Mouse (Mus musculus) adrenal gland, postnatal 14 days (tissue): ENCODE measurements around the gene Grm4. TPM values are rescaled to one million over a fixed set of nuclear protein-coding genes. Genes with fewer than 3 reads are reported as not detected.
A peak's percentile ranks its signal among the peaks of the same experiment; 100 is the strongest.

Source experiments
- DNase-seq: peaks from one replicate; pipeline ENCODE4 v3.0.0; 2021; ENCODE audit warnings: mixed read lengths
- long read RNA-seq, 2 experiments: library from polyadenylated mRNA; stranded (forward); transcript quantifications; one replicate each; pipeline ENCODE4 v2.0.0; 2021
- total RNA-seq: library from RNA; stranded (reverse); gene quantifications from 2 replicates; pipeline ENCODE4 v1.2.3, GENCODE M21; 2021

Grm4 gene
- 3.9 and 4.5 TPM in 2 replicates for total RNA-seq
- long read RNA-seq, experiment 1, full-length matches to known transcripts, result 1 of 3 reads
- long read RNA-seq, experiment 1, partial matches to known transcripts, result 0 of 3 reads
- long read RNA-seq, experiment 1, other reads (novel, unspliced or antisense), result 2 of 3 reads
- long read RNA-seq, experiment 2, partial matches to known transcripts, result 0 of 1 reads
- long read RNA-seq, experiment 2, other reads (novel, unspliced or antisense), result 1 of 1 reads

DNA sequence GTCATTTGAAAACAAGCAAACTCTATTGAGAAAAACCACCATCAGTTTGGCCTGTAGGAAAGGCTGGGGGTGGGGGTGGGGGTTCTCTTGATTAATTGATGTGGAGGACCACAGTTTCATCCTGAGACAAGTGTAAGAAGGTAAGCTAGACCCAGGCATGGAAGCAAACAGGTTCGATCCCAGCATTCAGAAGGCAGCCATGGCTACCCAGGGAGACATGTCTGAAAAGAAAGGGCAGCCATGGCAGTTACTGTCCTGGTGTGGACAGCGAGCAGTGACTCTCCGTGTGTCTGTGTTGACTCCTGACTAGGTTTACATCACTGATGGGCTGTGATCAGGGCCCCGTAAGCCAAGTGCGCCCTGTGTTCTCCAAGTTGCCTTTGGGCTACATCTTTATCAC is at the start of gene Grm4:
TSS of gene Grm4 (minus strand) at position 101 of the 400 bp plus-strand sequence.
- no peak for DNase-seq

DNA sequence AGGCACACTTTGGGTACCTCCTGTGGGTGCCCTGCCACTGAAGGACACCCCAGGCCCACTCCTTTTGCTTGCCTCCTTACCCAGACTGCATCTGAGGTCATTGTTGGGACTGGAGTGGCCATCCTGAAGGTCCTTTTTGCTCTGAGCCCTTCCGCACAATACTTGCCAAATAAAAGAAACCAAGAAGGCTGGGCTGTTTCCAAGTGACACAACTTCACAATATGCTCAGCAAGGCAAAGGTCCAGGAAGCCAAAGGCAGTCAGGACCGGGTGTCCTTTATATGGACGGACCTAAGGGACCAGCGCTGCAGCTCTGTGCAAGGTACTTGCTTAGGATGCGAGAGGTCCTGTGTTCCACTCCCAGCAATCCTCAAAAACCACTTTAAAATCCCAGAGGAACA is 47.0 kb upstream of the Grm4 start:
- peak; percentile 8 for DNase-seq

DNA sequence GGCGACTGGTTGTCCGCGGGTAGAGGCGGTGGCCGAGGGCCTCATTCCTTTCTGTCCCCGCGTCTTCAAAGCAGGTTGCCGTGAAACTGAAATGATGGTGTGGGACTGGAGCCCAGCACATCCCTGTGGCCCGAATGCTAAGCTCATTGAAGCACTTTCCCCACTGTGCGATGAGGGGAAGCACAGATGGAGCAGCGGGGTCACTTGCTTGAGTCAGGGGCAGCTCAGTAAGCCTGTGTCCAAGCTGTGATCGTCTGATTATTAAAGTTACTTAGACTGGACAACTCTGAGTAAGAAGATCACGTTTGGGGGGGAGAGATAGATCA is 44.7 kb upstream of the Grm4 start:
- no peak for DNase-seq

DNA sequence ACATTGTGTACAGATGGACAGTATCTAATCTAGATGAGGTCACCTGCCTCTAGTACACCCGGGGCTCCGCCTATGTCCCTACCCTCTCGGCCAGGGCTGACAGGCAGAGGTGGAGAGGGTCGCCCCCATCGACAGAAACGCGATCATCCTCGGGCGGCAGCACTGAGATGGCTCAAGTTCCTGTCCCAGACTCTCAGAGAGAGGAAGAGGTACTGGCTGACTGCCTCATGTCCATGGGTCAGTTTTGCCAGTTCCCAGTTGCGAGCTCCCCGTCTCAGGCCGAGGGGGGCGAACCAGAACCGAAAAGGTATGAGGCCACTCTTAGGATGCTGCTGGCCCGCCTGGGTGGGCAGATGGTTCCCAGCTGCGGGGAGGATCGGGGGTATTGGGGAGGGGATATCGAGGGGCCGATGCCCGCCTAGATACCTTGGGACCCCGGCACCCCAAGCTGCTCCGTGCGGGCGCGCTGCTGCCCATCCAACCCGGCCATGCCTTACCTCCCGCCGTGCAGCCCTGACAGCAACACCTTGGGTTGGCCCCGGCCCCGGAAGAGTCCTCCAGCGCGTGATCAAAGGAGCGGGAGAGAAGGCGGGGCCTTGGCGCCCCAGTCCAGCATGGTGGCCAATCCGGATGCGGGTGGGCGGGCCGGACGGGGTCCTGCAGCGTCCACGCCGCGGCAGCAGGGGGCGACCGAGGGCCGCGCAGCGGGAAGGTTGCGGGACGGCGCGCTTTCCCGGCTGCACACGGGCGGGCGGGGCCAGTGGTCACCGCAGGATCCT is 44.1 kb upstream of the Grm4 start, which contains the start of gene AI413582:
TSS of gene AI413582 (minus strand) at position 594 of the 779 bp plus-strand sequence.
- peak; percentile 98 for DNase-seq

DNA sequence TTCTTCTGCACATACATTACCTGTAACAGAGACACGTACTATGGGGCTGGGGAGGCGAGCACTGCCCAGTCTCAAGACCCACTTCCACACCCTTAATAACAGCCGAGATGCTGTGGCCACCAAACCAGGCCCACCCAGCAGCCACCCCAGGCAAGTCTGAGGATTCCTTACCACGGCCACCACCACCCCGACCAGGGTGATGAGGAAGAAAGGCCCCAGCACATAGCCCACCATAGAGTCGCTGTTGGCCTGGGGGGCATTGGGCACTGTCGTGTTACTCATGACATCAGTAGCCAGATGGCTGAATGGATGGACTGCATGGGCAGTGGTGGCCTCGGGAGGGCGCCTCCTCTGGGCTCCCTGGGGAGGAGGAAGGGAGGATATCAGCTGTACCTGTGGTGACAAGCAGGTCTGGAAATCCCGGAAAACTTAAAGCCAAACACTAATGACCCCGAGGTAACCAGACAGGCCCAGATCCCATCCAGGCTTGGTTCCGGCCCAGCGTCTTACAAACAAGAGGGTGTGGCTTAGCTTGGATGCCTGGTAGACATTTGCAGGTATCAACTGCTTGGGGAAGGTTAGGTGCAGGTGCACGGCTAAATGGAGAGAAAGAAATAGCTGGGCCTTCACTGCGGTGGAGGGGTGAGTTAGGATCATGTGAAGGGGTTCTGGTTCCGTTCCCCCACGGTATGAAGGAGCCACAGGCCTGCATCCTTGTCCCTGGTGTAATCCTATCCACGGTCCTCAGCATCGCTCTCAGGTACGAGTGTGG is 43.4 kb upstream of the Grm4 start:
- peak; percentile 46 for DNase-seq

DNA sequence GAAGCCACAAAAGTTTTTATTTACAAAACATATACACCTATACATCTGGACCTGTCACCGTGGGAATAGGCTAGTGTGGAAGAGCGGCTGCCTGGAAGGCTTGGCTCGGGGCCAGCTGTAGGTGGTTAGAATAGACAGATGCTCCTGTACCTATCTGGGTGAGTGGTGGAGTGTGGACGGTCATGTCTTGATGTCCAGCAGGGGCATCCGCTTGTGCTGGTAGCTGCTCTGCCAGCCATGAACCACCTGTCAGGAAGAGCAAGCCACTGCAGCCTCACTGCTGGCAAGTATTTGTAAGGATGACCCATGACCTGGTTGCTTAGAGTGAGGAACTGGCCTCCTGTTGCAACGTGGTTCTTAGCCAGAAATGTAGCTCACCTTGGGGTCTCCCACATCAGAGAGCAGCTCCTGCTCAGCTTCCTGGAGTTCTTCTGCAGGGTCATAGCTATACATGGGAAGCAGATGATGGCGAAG is 42.6 kb upstream of the Grm4 start:
- no peak for DNase-seq

DNA sequence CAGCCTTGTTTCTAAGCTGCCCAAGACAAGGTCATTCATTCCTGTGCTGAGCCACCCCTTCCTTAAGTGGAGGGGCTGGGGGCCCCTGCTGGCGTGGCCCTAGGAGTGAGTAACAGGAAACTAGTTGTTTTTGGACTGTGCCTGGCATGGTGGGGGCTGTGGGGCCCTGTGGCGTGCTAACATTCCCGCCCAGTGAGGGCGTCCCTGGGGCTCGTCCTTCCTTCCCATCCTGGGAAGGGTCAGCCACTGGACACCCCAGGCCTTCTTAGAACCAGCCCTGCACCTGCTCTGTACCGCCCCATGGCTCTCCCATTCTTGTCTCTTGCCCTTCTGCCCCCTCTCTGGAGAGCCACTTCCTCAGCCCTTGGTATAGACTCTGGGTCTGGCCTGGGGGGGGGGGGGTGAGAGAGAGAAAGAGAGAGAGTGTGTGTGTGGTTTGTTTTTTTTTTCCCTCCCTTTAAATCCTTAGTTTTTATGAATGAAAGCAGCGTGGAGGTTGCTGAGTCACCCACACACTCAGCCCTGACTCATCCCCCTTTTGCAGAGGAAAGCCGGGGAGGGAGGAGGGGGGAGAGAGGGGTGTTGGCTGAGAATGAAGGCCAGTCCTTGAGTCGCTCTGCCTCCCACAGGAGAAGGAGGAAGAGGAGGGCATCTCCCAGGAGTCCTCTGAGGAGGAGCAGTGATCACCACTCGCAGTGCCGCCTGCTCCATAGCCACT is 40.8 kb upstream of the Grm4 start:
- DNase-seq, result peak; percentile 88

DNA sequence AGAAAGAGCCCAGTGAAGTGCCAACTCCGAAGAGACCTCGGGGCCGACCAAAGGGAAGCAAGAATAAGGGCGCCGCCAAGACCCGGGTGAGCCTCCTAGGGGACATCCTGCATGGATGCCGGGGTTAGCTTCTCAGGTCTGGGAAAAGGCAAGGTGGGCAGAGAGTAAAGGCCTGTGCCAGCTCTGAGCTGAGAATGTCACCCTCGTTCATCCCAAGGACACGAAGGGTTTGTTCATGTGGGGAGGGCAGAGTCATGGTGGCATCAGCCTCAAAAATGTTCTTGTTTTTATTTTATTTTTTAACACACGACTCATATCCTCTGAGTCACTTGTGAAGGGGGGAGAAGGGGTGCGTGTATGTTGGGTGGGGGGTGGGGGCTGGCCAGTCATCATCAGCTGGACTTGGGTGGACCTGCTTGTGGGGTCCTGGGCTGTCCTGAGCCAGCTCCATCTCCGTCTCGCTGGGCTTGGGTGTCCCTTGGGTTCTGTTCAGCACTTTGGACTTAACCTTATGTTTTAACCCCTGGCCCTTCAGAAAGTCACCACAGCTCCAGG is 39.8 kb upstream of the Grm4 start:
- DNase-seq, result no peak

DNA sequence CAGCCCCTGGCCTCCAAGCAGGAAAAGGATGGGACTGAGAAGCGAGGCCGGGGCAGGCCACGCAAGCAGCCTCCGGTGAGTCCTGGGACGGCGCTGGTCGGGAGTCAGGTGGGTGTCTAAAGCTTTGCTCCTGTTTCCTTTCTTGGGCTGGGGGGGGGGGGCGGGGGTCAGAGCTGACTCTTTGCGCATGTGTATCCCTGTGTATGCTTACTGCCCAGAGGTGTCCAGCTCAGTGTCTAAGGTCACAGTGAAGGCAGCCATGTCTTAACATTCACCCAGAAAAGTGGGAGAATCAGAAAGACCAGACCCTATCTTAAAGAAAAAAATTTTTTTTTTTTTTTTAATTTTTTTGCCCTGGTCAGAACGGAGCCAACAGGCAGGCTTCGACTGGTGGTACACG is 38.4 kb upstream of the Grm4 start:
- no peak for DNase-seq

DNA sequence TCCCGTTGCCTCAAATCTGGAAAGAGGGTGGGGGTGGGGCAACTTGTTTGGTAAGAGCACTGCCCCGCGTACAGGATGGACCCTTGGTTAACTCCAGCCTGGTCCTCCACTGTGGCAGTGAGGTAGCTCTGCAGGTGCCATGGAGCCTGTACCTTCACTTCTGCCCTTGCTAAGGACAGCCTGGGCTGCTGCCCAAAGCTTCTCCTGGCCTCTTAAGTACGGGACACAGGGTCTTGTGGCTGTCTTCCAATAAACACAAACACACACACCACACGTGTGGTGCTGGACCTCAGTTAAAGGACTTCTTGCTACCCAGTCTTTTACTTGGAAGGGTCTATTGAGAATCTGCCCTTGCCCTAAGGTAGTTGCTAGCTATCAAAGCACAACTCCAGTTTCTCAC is 37.6 kb upstream of the Grm4 start:
- no peak for DNase-seq

DNA sequence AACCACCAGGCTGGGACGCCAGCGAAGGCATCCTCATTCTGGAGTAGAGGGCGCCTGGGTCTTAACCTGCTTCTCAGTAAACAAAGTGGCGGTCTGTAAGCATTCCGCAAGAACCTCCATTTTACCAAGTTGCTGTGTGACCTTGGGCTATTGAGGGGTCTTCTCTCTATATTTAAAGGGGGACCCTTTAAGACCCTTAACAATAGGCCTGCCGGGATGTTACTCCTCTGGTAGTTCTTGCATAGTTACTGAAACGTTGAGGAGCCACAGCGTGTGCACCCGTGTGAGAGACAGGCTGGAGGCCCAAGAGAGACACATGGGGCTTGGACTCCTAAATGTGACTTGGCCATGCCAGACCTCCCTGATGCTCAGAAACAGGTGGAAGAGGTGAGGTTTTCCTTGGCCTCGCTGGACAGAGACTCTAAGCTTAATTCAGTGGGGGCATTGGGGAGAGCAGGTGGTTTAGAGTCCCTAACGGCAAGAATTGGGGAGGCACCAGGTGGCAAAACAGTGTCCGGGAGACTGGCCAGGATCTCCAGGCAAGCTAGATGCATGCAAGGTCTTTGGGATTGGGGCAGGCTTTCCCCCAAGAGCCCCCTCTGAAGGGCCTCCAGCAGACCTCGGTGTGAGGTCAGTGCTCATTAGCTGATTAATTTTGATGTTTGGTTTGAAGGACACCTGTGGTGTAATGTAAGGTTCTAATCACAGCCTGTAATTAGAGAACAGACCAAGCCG is 36.9 kb upstream of the Grm4 start:
- no peak for DNase-seq

DNA sequence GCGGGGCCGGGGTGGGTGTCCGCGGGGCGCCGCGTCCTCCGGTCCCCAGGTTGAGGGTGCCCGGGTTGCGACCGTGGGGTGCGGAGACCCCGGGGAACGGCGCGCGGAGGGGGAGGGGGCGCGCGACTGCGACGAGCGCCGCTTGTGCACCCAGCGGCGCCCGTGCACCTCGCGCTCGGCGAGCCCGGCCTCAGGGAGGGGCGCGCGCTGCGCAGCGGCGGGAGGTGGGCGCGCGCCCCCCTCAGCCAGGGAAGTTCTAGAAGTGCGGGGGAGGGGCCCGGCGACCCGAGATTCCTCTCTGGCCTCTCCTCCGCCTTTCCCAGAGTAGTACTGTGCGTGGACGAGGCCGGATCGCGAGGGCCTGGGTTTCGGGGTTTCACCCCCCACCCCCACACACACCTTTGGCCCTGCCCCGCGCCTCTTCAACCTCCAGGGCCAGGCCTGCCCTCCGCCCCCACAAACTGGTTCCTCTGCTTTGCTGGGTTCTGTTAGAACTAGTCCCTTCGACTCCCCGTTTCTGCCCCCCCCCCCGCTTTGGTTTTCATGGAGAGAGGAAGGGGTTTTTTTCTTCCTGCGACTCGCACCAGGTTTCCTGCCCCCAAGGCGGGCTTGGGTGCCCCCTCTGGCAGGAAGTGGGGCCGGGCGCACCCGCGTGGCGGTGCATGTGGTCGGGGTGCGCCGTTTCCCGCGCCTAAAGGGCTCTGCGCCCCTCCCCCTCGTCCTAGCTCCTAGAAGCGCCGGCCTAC is 36.2 kb upstream of the Grm4 start:
- peak; percentile 67 for DNase-seq

DNA sequence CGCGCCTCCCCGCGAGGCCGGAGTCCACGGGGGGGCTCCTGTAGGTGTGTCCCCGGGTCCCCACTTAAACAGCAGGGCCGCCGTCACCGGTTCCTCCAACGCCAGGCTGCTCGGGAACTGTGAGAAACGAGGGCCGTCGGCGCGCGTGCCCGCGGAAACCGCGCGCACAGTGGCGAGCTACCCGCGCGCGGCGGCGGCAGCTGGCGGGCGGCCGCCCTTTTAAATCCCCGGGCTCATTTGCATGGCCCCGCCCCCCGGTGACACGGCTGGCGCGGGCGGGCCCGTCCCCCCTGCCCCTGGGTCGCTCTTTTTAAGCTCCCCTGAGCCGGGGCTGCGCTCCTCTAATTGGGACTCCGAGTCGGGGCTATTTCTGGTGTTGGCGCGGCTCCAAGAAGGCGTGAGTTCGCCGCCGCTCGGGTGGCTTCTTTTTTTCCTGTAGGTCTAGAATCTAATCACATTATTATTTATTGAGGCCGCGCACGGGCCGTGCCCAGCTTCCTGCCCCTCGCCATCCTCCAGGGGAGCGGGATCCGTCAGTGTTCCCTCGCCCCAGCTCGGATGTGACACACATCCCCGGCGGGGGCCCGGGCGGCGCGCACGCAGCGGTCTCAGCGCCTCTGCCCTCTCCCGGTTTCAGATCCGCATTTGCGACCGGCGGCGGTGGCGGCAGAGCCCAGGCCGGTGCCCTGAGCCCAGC is 35.3 kb upstream of the Grm4 start, which contains the start of gene Hmga1:
TSS of gene Hmga1 (plus strand) at position 183 of the 697 bp plus-strand sequence.
- DNase-seq, result peak; percentile 94

DNA sequence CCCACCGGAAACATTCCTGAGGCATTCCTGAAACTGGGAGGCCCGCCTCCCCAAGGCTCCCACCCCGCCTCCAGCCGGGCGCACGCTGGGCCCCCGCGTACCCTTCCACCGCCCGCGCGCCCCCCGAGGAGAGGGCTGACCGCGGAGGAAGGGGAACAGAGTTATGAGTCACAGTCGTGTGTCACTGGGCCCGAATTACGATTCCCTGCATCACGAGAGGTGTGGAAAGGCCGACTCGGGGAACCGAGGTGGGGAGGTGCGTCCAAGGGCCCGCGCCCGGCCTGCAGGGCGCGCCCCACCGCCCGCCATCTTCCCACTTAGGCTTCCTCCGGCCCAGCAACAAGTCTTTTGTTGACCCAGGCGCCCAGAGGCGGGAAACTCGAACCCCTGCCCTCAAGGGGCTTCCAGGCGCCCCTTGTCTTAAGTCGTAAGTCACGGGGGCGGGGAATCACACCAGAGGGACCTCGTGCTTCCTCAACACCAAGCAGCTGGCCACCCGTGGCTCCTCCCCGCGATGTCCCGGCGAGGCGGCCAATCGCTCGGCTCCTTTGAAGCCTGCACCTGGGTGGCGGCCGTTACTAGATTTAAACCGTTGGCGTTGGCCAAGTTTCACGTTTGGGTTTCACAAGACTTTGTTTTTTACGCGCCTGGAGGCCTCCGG is 34.4 kb upstream of the Grm4 start:
- peak; percentile 87 for DNase-seq

DNA sequence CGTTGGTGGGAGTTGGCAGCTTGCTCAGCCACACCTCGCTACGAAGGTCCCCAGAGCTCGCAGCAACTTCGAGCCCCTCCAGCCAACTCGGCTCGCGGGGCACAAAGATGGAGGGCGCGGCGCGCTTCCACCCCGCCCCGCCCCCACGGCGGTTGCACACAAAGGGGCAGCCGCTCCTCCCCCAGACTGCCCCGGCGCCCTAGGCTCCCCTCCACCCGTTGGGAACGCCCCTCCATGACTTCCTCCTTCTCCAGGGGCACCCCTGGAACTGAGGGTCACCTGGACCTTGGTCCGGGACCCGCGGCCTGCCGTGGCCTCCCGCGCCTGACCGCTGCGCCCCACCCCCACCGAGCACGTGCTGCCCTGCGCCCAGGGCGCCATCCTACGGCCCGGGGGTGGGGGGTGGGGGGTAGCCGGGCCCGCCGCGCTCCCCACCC is 33.9 kb upstream of the Grm4 start:
- DNase-seq, result peak; percentile 67

DNA sequence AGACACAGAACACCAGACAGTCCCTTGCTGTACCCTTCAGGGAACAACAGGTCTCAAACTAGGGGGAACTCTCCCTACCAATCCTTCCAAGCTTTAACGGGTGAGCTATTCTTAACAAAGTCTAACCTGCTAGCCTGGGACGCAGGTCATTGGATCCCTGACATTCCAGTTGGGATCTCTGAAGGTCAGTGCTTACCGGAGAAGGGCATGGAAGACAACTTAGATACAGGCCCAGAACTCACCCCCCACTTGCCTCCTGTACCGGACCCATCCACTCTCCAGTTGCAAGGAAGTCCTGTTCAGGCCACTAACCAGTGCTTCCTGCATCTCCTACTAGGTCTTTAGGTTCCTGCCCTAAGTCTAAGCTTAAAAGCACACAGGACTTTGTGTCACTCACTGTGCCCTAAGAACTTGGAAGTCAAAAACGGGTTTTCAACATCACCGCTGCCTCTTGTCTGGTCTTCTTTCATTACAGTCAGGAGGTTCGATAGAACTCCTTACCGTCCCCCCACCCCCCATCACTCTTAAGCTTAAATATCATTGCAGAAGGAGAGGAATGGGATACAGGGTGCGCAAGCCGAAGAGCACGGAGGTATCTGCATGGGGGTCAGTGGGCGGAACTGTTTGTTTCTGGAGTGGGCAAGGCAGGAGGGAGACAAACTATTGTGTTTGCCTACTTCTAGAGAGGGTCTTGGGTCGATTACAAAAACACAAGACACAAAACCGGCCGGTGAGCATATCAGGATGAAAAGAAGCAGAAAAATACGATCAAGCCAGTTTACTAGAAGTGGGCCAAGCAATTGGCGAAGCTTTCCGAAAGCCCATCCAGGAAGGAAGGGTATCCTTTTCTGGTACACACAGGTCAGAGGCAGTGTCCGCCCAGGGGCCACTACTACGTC is 33.1 kb upstream of the Grm4 start:
- DNase-seq, result no peak

DNA sequence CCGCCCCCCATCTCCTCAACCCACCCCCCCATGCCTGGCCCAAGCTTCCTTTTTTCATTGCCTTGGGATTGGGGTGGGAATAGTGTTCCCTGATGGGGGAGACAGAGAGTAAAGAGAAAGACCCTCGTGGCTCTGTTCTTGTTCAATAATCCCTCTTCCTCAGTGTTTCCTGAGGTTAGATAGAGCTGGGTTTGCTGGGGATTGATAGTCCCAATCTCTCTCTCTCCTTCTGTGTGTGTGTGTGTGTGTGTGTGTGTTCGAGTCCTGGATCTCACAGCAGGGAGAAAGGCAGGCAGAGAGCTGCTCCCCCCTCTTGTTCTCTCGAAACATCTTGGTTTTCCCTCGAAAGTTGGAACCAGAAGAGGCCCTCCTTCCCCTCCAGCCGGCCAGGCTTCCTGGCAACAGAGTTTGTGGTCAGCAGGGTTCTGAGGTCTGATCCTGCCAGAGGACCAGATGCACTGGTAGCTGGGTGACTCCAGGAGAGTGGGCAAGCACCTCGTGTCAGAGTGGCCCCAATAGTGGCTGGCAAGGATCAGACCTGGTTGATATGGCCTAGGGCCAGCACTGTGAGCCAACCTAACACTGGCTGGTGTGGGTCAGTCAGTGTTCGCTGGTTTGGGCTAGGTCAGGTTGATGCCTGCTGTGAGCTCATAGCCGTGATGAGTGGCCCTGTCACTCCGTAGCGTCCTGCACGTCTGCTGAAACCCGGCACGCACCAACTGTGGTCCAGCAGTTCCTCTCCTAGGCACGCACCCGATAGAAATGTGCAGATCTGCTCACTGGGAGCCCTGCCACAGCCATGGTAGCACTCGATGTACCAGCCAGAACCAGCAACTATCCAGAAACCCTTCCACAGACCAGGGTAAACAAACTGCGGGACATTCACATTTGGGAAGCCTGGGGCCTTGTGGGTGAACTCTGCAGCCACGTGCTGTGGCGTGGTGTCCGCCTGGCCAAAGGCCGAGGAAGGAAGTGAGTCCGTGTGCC is 31.3 kb upstream of the Grm4 start:
- no peak for DNase-seq
